Mouse (Mus musculus) CD8-positive naive resting alpha-beta T cell, adult 2 months (primary cell): ENCODE measurements around the gene Ssx2ip.

Experiments used
- DNase-seq, 2 experiments: peaks; one replicate each; pipeline ENCODE4 v3.0.0; 2022; ENCODE audit warnings: low read depth in 2 of 2, low spot score in 2 of 2

Ssx2ip gene

GRCm38 (mm10) chr3:146434686-146435085, 30.2 kb downstream of the Ssx2ip start:
- no peak for DNase-seq

- no peak for DNase-seq
Observed at GRCm38 (mm10) chr3:146435533-146435932, 31.1 kb downstream of the Ssx2ip start.

- DNase-seq, result no peak
Observed at GRCm38 (mm10) chr3:146436114-146436513, 31.7 kb downstream of the Ssx2ip start.

- no peak for DNase-seq
Observed at GRCm38 (mm10) chr3:146440011-146440410, 35.6 kb downstream of the Ssx2ip start.

GRCm38 (mm10) chr3:146440422-146440821, 36.0 kb downstream of the Ssx2ip start:
- no peak for DNase-seq

- no peak for DNase-seq
Observed at GRCm38 (mm10) chr3:146442484-146442883, 38.0 kb downstream of the Ssx2ip start.

GRCm38 (mm10) chr3:146442936-146443335, 38.5 kb downstream of the Ssx2ip start:
- DNase-seq, result no peak

GRCm38 (mm10) chr3:146443380-146443779, 38.9 kb downstream of the Ssx2ip start:
- no peak for DNase-seq

GRCm38 (mm10) chr3:146444880-146445279, 40.4 kb downstream of the Ssx2ip start:
- DNase-seq, result no peak

GRCm38 (mm10) chr3:146447156-146447555, 42.7 kb downstream of the Ssx2ip start:
- DNase-seq, result no peak

- DNase-seq, result no peak
Observed at GRCm38 (mm10) chr3:146447598-146447997, 43.2 kb downstream of the Ssx2ip start.

GRCm38 (mm10) chr3:146448372-146448771, 43.9 kb downstream of the Ssx2ip start:
- no peak for DNase-seq

GRCm38 (mm10) chr3:146448969-146449368, 44.5 kb downstream of the Ssx2ip start:
- no peak for DNase-seq

GRCm38 (mm10) chr3:146449745-146450250, 45.4 kb downstream of the Ssx2ip start, which contains the start of gene Ctbs:
Gene Ctbs (plus strand): TSS chr3:146449795.
- DNase-seq, result no peak

GRCm38 (mm10) chr3:146450371-146450841, 46.0 kb downstream of the Ssx2ip start:
- peak; percentile 80 to 89 for DNase-seq

GRCm38 (mm10) chr3:146451375-146451774, 46.9 kb downstream of the Ssx2ip start:
- no peak for DNase-seq

- DNase-seq, result no peak
Observed at GRCm38 (mm10) chr3:146462939-146463338, 58.5 kb downstream of the Ssx2ip start.

GRCm38 (mm10) chr3:146469226-146469625, 64.8 kb downstream of the Ssx2ip start:
- DNase-seq, result no peak

GRCm38 (mm10) chr3:146472657-146473056, 68.2 kb downstream of the Ssx2ip start:
- DNase-seq, result no peak

GRCm38 (mm10) chr3:146473741-146474140, 69.3 kb downstream of the Ssx2ip start:
- DNase-seq, result no peak

GRCm38 (mm10) chr3:146474428-146474827, 70.0 kb downstream of the Ssx2ip start:
- DNase-seq, result no peak

- no peak for DNase-seq
Observed at GRCm38 (mm10) chr3:146482044-146482443, 77.6 kb downstream of the Ssx2ip start.

GRCm38 (mm10) chr3:146486464-146486863, 82.0 kb downstream of the Ssx2ip start:
- no peak for DNase-seq
